Mouse (Mus musculus) liver, postnatal 0 days (tissue): ENCODE measurements around the gene Slc23a2.

ENCODE experiments used
- CTCF ChIP-seq: sonication (generic); IDR thresholded peaks from 2 replicates; pipeline ENCODE4 v1.5.1; 2016; ENCODE audit warnings: antibody characterized with exemption, low read depth
- EP300 ChIP-seq: IDR thresholded peaks from 2 replicates; pipeline ENCODE4 v1.6.1; 2016; ENCODE audit warnings: antibody characterized with exemption, low read depth, mild to moderate bottlenecking

DNA sequence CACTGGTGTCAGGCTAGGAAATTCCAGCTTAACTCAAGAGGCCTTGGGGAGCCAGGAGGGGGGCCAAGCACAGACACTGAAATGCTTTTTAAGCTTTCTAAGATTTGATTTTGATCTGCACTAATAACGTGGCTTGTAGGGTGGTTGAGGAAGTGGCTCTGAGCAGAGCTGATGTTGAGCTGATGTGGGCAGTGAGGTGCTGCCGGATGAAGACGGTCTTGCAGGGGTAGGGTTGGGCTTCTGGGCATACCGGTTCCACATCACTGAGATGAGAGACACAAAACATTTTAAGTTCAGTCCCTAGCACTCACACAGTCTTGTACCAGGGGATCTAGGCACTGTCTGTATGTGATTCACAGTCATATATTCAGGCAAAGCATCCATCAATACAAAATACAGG, 46.5 kb downstream of the Slc23a2 start:
- TF ChIP-seq CTCF (no peak), EP300 (no peak)
